9 mouse cellular contexts compared by ENCODE assay signal in the genomic region with DNA sequence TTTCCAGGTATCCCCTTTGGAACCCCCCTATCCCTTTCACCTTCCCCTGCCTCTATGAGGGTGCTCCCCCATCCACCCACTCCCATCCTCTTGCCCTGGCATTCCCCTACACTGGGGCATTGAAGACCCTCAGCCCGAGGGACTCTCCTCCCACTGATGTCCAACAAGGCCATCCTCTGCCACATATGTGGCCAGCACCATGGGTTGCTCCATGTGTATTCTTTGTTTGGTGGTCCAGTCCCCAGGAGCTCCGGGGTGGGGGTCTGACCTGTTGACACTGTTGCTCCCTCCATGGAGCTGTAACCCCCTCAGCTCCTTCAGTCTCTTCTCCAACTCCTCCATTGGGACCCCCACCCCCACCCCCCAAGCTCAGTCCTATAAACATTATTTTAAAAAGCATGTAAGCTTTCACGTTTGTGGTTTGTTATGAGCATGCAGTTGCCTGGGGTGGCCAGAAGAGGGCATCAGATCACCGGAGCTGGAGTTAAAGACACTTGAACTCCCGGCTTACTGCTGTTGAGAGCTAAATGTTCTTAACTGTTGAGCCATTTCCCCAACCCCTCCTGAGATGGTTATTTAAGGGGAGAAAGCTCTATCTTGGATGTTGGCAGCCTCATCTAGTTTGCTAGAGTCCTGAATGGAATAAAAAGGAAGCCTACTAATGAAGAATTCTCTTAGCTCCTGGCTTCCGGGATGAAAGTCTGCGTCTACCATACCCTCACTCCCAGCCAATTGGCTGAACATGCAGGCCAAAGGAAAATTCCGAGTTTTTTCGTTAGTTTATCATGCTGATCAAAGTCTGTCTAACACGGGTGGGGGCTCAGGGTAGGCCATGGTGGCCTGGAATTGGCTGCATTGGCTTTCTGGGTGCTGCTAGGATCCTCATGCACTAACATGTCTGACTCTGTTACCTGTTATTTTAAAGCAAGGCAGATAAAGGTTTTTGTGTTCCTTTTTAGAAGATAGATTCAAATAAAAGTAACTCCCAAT. TPM values are rescaled to one million over a fixed set of nuclear protein-coding genes. Genes with fewer than 3 reads are reported as not detected.
A peak's percentile ranks its signal among the peaks of the same experiment; 100 is the strongest.
DNase-seq lines count a peak whose midpoint lies in the region; ATAC-seq and TF ChIP-seq lines count a peak whose summit lies in the region.
"Had no signal": no experiment of that assay in that cellular context is flagged by ENCODE, and none has a peak within 500 bp of the region (broad histone marks: within the 10 kb centered on the region; RNA-seq: fewer than 3 reads in every experiment).

No protein-coding gene starts in this region.

- TF ChIP-seq EP300 in heart, postnatal 0 days (IDR thresholded peaks at IDR 0.05; ENCODE audit: low read depth) = no peak

- no peaks in the 10 kb centered on the region for H3K4me1 ChIP-seq in heart, postnatal 0 days (ENCODE audit: control insufficient read depth, insufficient read depth)
- H3K4me1 ChIP-seq in heart, embryonic 10.5 days = 0 out of 2 replicates have a peak, but pooled peaks cover under 1% of the 10 kb centered on the region
- no peaks in the 10 kb centered on the region for H3K4me1 ChIP-seq in hindbrain, embryonic 11.5 days (replicated peaks; ENCODE audit: control insufficient read depth, insufficient read depth, low read length)
- H3K4me1 ChIP-seq in midbrain, embryonic 11.5 days (ENCODE audit: control insufficient read depth, insufficient read depth, low read length) = no peaks in the 10 kb centered on the region
- H3K4me1 ChIP-seq in spleen, adult 2 months (ENCODE audit: control insufficient read depth, insufficient read depth, insufficient read length) = no peaks in the 10 kb centered on the region

- ATAC-seq in heart, postnatal 0 days (ENCODE audit: insufficient read depth, low read depth) = no peak
- ATAC-seq in hindbrain, embryonic 11.5 days (ENCODE audit: low FRiP score) = peak; percentile 60
- ATAC-seq in midbrain, embryonic 11.5 days (ENCODE audit: low FRiP score) = peak; percentile 69

- H3K4me3 ChIP-seq in heart, postnatal 0 days (ENCODE audit: low read depth, low read length) = no peak overlapping the region
- no peak overlapping the region for H3K4me3 ChIP-seq in heart, embryonic 10.5 days
- no peak overlapping the region for H3K4me3 ChIP-seq in hindbrain, embryonic 11.5 days (ENCODE audit: low read depth, low read length)
- H3K4me3 ChIP-seq in midbrain, embryonic 11.5 days (ENCODE audit: low read depth, low read length) = no peak overlapping the region
- H3K4me3 ChIP-seq in spleen, adult 2 months (ENCODE audit: extremely low read depth, insufficient read depth, insufficient read length) = no peak overlapping the region
- H3K4me3 ChIP-seq: embryonic facial prominence, embryonic 12.5 days had no signal

- no peaks in the 10 kb centered on the region for H3K27me3 ChIP-seq in heart, postnatal 0 days (ENCODE audit: control insufficient read depth, insufficient read depth, low read length)
- no peaks in the 10 kb centered on the region for H3K27me3 ChIP-seq in heart, embryonic 10.5 days (ENCODE audit: insufficient read depth, poor library complexity, severe bottlenecking)
- H3K27me3 ChIP-seq in hindbrain, embryonic 11.5 days (ENCODE audit: control insufficient read depth, insufficient read depth, low read length) = no peaks in the 10 kb centered on the region
- no peaks in the 10 kb centered on the region for H3K27me3 ChIP-seq in midbrain, embryonic 11.5 days (ENCODE audit: control insufficient read depth, insufficient read depth, low read length)
- H3K27me3 ChIP-seq in spleen, adult 2 months (ENCODE audit: control insufficient read depth, insufficient read depth, low read length) = no peaks in the 10 kb centered on the region
- H3K27me3 ChIP-seq: embryonic facial prominence, embryonic 12.5 days had no signal

- TF ChIP-seq POLR2A in spleen, adult 2 months (IDR thresholded peaks at IDR 0.05; ENCODE audit: low read depth, low read length) = no peak

- H3K9ac ChIP-seq in heart, postnatal 0 days (replicated peaks; ENCODE audit: low read depth, low read length) = no peak overlapping the region
- H3K9ac ChIP-seq in hindbrain, embryonic 11.5 days (ENCODE audit: low read depth, low read length) = no peak overlapping the region
- no peak overlapping the region for H3K9ac ChIP-seq in midbrain, embryonic 11.5 days (ENCODE audit: low read length)
- H3K9ac ChIP-seq: embryonic facial prominence, embryonic 12.5 days had no signal

- H3K9me3 ChIP-seq in heart, postnatal 0 days (replicated peaks; ENCODE audit: control insufficient read depth, low read length) = no peaks in the 10 kb centered on the region
- H3K9me3 ChIP-seq in heart, embryonic 10.5 days = no peaks in the 10 kb centered on the region
- no peaks in the 10 kb centered on the region for H3K9me3 ChIP-seq in hindbrain, embryonic 11.5 days (ENCODE audit: control insufficient read depth, low read length)
- H3K9me3 ChIP-seq in midbrain, embryonic 11.5 days (ENCODE audit: control insufficient read depth, low read length) = no peaks in the 10 kb centered on the region
- H3K9me3 ChIP-seq: embryonic facial prominence, embryonic 12.5 days had no signal

- no peak overlapping the region for H3K27ac ChIP-seq in heart, postnatal 0 days (ENCODE audit: low read depth)
- H3K27ac ChIP-seq in heart, embryonic 10.5 days = no peak overlapping the region
- H3K27ac ChIP-seq in hindbrain, embryonic 11.5 days (ENCODE audit: low read depth, low read length) = no peak overlapping the region
- no peak overlapping the region for H3K27ac ChIP-seq in midbrain, embryonic 11.5 days (ENCODE audit: low read depth, low read length)
- H3K27ac ChIP-seq in spleen, adult 2 months (ENCODE audit: insufficient read depth, low read length) = no peak overlapping the region
- H3K27ac ChIP-seq: embryonic facial prominence, embryonic 12.5 days had no signal

- DNase-seq in heart, postnatal 0 days (ENCODE audit: low spot score) = peak; percentile 53
- DNase-seq in heart, embryonic 10.5 days (ENCODE audit: low spot score) = no peak
- DNase-seq in adrenal gland, adult 2 months = peak; percentile 23
- peak; percentile 62 for DNase-seq in embryo, embryonic 11 days
- DNase-seq in hindbrain, embryonic 11.5 days (ENCODE audit: low spot score) = peak; percentile 69
- peak; percentile 46 to 58 for DNase-seq in layer of hippocampus, postnatal 14 days (ENCODE audit: low spot score in 2 of 2)
- peak; percentile 92 for DNase-seq in midbrain, embryonic 11.5 days (ENCODE audit: low spot score, missing footprints)
- DNase-seq in spleen, adult 2 months (ENCODE audit: low read depth in 1 of 2, low spot score in 2 of 2) = peak; percentile 5 to 21

- peak; percentile 77 for TF ChIP-seq CTCF in heart, postnatal 0 days (IDR thresholded peaks at IDR 0.05; ENCODE audit: low read depth)
- peak; percentile 69; the same call in 1 of the 2 replicates for TF ChIP-seq CTCF in spleen, adult 2 months (IDR thresholded peaks at IDR 0.05; ENCODE audit: extremely low read depth, insufficient read depth, insufficient read length, insufficient replicate concordance)

- 31% methylated on average over 10 of the region's 10 CpGs for WGBS in heart, postnatal 0 days
- 32% methylated on average over 10 of the region's 10 CpGs for WGBS in heart, embryonic 10.5 days
- WGBS in hindbrain, embryonic 11.5 days = 36% methylated on average over 10 of the region's 10 CpGs
- 45% methylated on average over 10 of the region's 10 CpGs for WGBS in midbrain, embryonic 11.5 days
- WGBS in spleen, adult 2 months = 41% methylated on average over 10 of the region's 10 CpGs

- H3K4me2 ChIP-seq in heart, postnatal 0 days (ENCODE audit: low read depth, low read length) = no peak overlapping the region
- no peak overlapping the region for H3K4me2 ChIP-seq in hindbrain, embryonic 11.5 days (replicated peaks; ENCODE audit: low read depth, low read length)
- no peak overlapping the region for H3K4me2 ChIP-seq in midbrain, embryonic 11.5 days
- H3K4me2 ChIP-seq: embryonic facial prominence, embryonic 12.5 days had no signal

- no peaks in the 10 kb centered on the region for H3K36me3 ChIP-seq in heart, postnatal 0 days (replicated peaks; ENCODE audit: control insufficient read depth, insufficient read depth, low read length)
- H3K36me3 ChIP-seq in heart, embryonic 10.5 days = peaks cover 3% of the 10 kb centered on the region; the same call in 1 of the 2 replicates
- no peaks in the 10 kb centered on the region for H3K36me3 ChIP-seq in hindbrain, embryonic 11.5 days (ENCODE audit: control insufficient read depth, insufficient read depth, low read length)
- no peaks in the 10 kb centered on the region for H3K36me3 ChIP-seq in midbrain, embryonic 11.5 days (ENCODE audit: control insufficient read depth, insufficient read depth, low read length)
- no peaks in the 10 kb centered on the region for H3K36me3 ChIP-seq in spleen, adult 2 months (ENCODE audit: control insufficient read depth, insufficient read depth, low read length)
- H3K36me3 ChIP-seq: embryonic facial prominence, embryonic 12.5 days had no signal

RNA-seq across cellular contexts. Expression of a gene that starts 26.8 kb away (rescaled TPM):
- total RNA-seq in heart, postnatal 0 days (2014; rRNA removed; ENCODE audit: low replicate concordance) = 8.2 and 24.2 TPM in 2 replicates
- 10.3 and 10.5 TPM in 2 replicates for polyA plus RNA-seq in heart, postnatal 0 days (2015; fragmentation: Nextera tagmentation; extraction: Ambion mirVana)
- polyA plus RNA-seq in heart, embryonic 10.5 days (2016; fragmentation: Nextera tagmentation; extraction: Ambion mirVana) = 52.1 and 56.5 TPM in 2 replicates
- 1 to 10 TPM; 2.6 to 4.2 TPM for total RNA-seq in adrenal gland, adult 2 months (2021)
- polyA plus RNA-seq in adrenal gland, adult 2 months (2012; rRNA removed) = 2.5 and 3.4 TPM in 2 replicates
- 107 and 121 TPM in 2 replicates for polyA plus RNA-seq in hindbrain, embryonic 11.5 days (2014; fragmentation: Nextera tagmentation; extraction: Ambion mirVana)
- total RNA-seq in layer of hippocampus, postnatal 14 days (2021) = 10 to 100 TPM; 15.0 to 16.2 TPM
- 143 and 150 TPM in 2 replicates for polyA plus RNA-seq in midbrain, embryonic 11.5 days (2014; fragmentation: Nextera tagmentation; extraction: Ambion mirVana)
- 6.7 and 8.6 TPM in 2 replicates for polyA plus RNA-seq in spleen, adult 2 months (2012; rRNA removed)
